Mouse (Mus musculus): ENCODE measurements around the gene Ntn1.

DNA sequence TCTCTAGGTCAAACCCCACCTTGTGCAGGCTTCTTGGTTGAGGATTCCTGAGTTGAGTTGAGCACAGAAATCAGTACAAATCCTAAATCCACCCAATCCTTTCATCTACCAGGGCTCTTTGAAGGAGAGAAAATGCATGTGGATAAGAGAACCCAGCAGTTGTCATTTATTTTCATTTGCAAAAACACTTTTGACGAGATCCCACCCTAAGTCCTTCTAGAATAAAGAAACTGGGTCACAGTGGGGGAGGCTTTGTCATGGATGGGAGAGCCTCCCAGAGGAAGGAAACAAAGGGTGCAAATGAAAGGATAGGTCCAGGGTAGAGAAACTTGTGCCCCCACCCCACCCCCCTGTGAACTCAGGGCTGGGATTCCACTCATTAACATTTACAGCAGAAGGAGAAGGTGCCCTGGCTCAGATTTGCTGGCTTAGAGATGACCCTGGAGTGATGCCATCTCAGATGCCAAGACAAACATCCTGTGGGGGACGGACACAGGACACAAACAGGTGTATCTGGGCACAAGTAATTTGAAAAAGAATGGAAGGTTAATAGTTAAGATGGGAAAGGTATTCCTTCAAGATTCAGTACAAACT, 6.6 kb downstream of the Ntn1 start:
- TF ChIP-seq TAL1 (IDR thresholded peaks at IDR 0.05; ENCODE audit: low read length) (no peak), GATA1 (IDR thresholded peaks at IDR 0.05; ENCODE audit: low read length) (no peak)
